In the genomic region with DNA sequence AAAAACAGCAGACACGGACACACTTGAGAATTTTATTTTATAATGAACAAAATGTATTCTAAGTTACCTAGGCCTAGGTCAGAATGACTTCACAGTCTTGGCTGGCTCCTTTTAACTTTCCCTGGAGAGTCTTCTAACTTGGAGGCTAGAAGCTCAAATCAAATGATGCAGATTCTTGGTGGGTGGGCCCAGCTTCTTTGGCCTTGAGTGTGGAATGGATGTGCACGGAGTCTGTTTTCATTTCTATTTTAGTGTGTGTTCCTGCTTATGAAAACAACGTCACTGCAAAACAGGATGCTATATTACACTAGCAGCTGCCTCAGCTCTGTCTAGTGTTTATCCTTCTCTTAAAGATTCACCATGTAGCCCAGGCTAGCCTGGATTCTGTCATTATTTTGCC, we compare ENCODE assay signal across 14 mouse cellular contexts. TPM values are rescaled to one million over a fixed set of nuclear protein-coding genes. Genes with fewer than 3 reads are reported as not detected.
DNase-seq lines count a peak whose midpoint lies in the region; ATAC-seq and TF ChIP-seq lines count a peak whose summit lies in the region.
"Had no signal": no experiment of that assay in that cellular context is flagged by ENCODE, and none has a peak within 500 bp of the region (broad histone marks: within the 10 kb centered on the region; RNA-seq: fewer than 3 reads in every experiment).

No protein-coding gene starts in this region.

- H3K4me1 ChIP-seq in embryonic facial prominence, embryonic 14.5 days (ENCODE audit: control insufficient read depth, insufficient read depth, low read length): peaks cover 27% of the 10 kb centered on the region
- H3K4me1 ChIP-seq in embryonic facial prominence, embryonic 10.5 days: peaks cover 54% of the 10 kb centered on the region
- H3K4me1 ChIP-seq in kidney, embryonic 15.5 days: peaks cover 56% of the 10 kb centered on the region
- peaks cover 3% of the 10 kb centered on the region for H3K4me1 ChIP-seq in forebrain, postnatal 0 days (ENCODE audit: insufficient read depth)

- H3K27me3 ChIP-seq in embryonic facial prominence, embryonic 14.5 days (replicated peaks; ENCODE audit: control insufficient read depth, insufficient read depth, low read length): no peaks in the 10 kb centered on the region
- no peaks in the 10 kb centered on the region for H3K27me3 ChIP-seq in embryonic facial prominence, embryonic 10.5 days (replicated peaks; ENCODE audit: low read depth, poor library complexity, severe bottlenecking)
- H3K27me3 ChIP-seq in kidney, embryonic 15.5 days: no peaks in the 10 kb centered on the region
- no peaks in the 10 kb centered on the region for H3K27me3 ChIP-seq in forebrain, postnatal 0 days (ENCODE audit: insufficient read depth, low read length)
- H3K27me3 ChIP-seq: embryonic facial prominence, embryonic 12.5 days; forebrain, embryonic 13.5 days had no signal

- no peak overlapping the region for H3K4me2 ChIP-seq in embryonic facial prominence, embryonic 14.5 days (ENCODE audit: low read depth, low read length)
- H3K4me2 ChIP-seq in kidney, embryonic 15.5 days: no peak overlapping the region
- H3K4me2 ChIP-seq in forebrain, postnatal 0 days (ENCODE audit: low read depth): no peak overlapping the region
- H3K4me2 ChIP-seq: embryonic facial prominence, embryonic 12.5 days; forebrain, embryonic 13.5 days; liver, embryonic 11.5 days had no signal

- no peak overlapping the region for H3K4me3 ChIP-seq in embryonic facial prominence, embryonic 14.5 days (ENCODE audit: low read depth, low read length)
- no peak overlapping the region for H3K4me3 ChIP-seq in embryonic facial prominence, embryonic 10.5 days
- H3K4me3 ChIP-seq in kidney, embryonic 15.5 days (replicated peaks): no peak overlapping the region
- no peak overlapping the region for H3K4me3 ChIP-seq in forebrain, postnatal 0 days (ENCODE audit: low read depth, low read length)
- H3K4me3 ChIP-seq: embryonic facial prominence, embryonic 12.5 days; forebrain, embryonic 13.5 days; megakaryocyte, embryonic 14.5 days had no signal

- no peak overlapping the region for H3K9ac ChIP-seq in embryonic facial prominence, embryonic 14.5 days (ENCODE audit: low read depth, low read length)
- H3K9ac ChIP-seq in kidney, embryonic 15.5 days: no peak overlapping the region
- H3K9ac ChIP-seq in forebrain, postnatal 0 days: no peak overlapping the region
- H3K9ac ChIP-seq: embryonic facial prominence, embryonic 12.5 days; forebrain, embryonic 13.5 days had no signal

- no peaks in the 10 kb centered on the region for H3K9me3 ChIP-seq in embryonic facial prominence, embryonic 14.5 days (ENCODE audit: control insufficient read depth, low read length)
- H3K9me3 ChIP-seq in embryonic facial prominence, embryonic 10.5 days: no peaks in the 10 kb centered on the region
- H3K9me3 ChIP-seq in kidney, embryonic 15.5 days (replicated peaks): no peaks in the 10 kb centered on the region
- H3K9me3 ChIP-seq in forebrain, postnatal 0 days (ENCODE audit: low read length): no peaks in the 10 kb centered on the region
- H3K9me3 ChIP-seq: embryonic facial prominence, embryonic 12.5 days; forebrain, embryonic 13.5 days; megakaryocyte, embryonic 14.5 days had no signal

- no peak for ATAC-seq in embryonic facial prominence, embryonic 14.5 days (ENCODE audit: low read depth)
- no peak for ATAC-seq in kidney, embryonic 15.5 days (replicated peaks; ENCODE audit: low FRiP score)
- ATAC-seq in cerebellum, adult (ENCODE audit: insufficient number of reproducible peaks, low FRiP score, low TSS enrichment): no peak
- ATAC-seq in forebrain, postnatal 0 days: no peak
- ATAC-seq: forebrain, embryonic 13.5 days; inflammation-experienced regulatory T-cells, adult 6 months had no signal

- WGBS in embryonic facial prominence, embryonic 14.5 days: 40% methylated on average over 3 of the region's 3 CpGs
- WGBS in embryonic facial prominence, embryonic 10.5 days: 68% methylated on average over 3 of the region's 3 CpGs
- WGBS in kidney, embryonic 15.5 days: 45% methylated on average over 3 of the region's 3 CpGs
- 75% methylated on average over 3 of the region's 3 CpGs for WGBS in forebrain, postnatal 0 days

- TF ChIP-seq CTCF in forebrain, postnatal 0 days (IDR thresholded peaks at IDR 0.05; ENCODE audit: low read depth): no peak

- H3K27ac ChIP-seq in embryonic facial prominence, embryonic 14.5 days (replicated peaks; ENCODE audit: low read depth, low read length): no peak overlapping the region
- no peak overlapping the region for H3K27ac ChIP-seq in embryonic facial prominence, embryonic 10.5 days (replicated peaks)
- H3K27ac ChIP-seq in kidney, embryonic 15.5 days: peak overlapping the region; percentile 42
- H3K27ac ChIP-seq in forebrain, postnatal 0 days (ENCODE audit: low read depth, low read length): no peak overlapping the region
- H3K27ac ChIP-seq: embryonic facial prominence, embryonic 12.5 days; forebrain, embryonic 13.5 days had no signal

- peak; percentile 71 for DNase-seq in embryonic facial prominence, embryonic 14.5 days (ENCODE audit: low spot score)
- no peak for DNase-seq in embryonic facial prominence, embryonic 10.5 days (ENCODE audit: low spot score)
- no peak for DNase-seq in kidney, adult 8-10 months
- peak; percentile 51 for DNase-seq in gastrocnemius, postnatal 25 days
- peak; percentile 49 for DNase-seq in kidney, postnatal 10 days
- no peak for DNase-seq in forebrain, postnatal 0 days
- DNase-seq: cerebellum, postnatal 10 days had no signal

- no peaks in the 10 kb centered on the region for H3K36me3 ChIP-seq in embryonic facial prominence, embryonic 14.5 days (ENCODE audit: control insufficient read depth, insufficient read depth, low read length)
- H3K36me3 ChIP-seq in embryonic facial prominence, embryonic 10.5 days (replicated peaks): peaks cover 23% of the 10 kb centered on the region
- no peaks in the 10 kb centered on the region; the same call in none of the 2 replicates for H3K36me3 ChIP-seq in kidney, embryonic 15.5 days
- no peaks in the 10 kb centered on the region for H3K36me3 ChIP-seq in forebrain, postnatal 0 days (ENCODE audit: insufficient read depth)
- H3K36me3 ChIP-seq: embryonic facial prominence, embryonic 12.5 days had no signal

RNA-seq across cellular contexts. Expression of gene Lrrc75a, which starts 12.9 kb away (rescaled TPM):
- polyA plus RNA-seq in embryonic facial prominence, embryonic 14.5 days (2014; fragmentation: Nextera tagmentation; extraction: Ambion mirVana): 16.6 and 17.2 TPM in 2 replicates
- polyA plus RNA-seq in embryonic facial prominence, embryonic 10.5 days (2016; fragmentation: Nextera tagmentation; extraction: Ambion mirVana): 11.2 and 12.9 TPM in 2 replicates
- 14.3 and 15.7 TPM in 2 replicates for polyA plus RNA-seq in kidney, embryonic 15.5 days (2015; fragmentation: Nextera tagmentation; extraction: Ambion mirVana)
- 1 to 10 TPM; 4.0 to 4.7 TPM for total RNA-seq in gastrocnemius, postnatal 25 days (2021)
- total RNA-seq in forebrain, postnatal 0 days (2014; rRNA removed): 13.2 and 18.1 TPM in 2 replicates
- 6.5 and 7.1 TPM in 2 replicates for polyA plus RNA-seq in forebrain, postnatal 0 days (2015; fragmentation: Nextera tagmentation; extraction: Ambion mirVana)

RNA-seq across cellular contexts. Expression of gene Mmgt2, which starts 13.1 kb away (rescaled TPM):
- 48.4 and 54.3 TPM in 2 replicates for polyA plus RNA-seq in embryonic facial prominence, embryonic 14.5 days (2014; fragmentation: Nextera tagmentation; extraction: Ambion mirVana)
- 41.9 and 44.2 TPM in 2 replicates for polyA plus RNA-seq in embryonic facial prominence, embryonic 10.5 days (2016; fragmentation: Nextera tagmentation; extraction: Ambion mirVana)
- 67.3 and 70.4 TPM in 2 replicates for polyA plus RNA-seq in kidney, embryonic 15.5 days (2015; fragmentation: Nextera tagmentation; extraction: Ambion mirVana)
- 1 to 10 TPM; 2.8 to 4.2 TPM for total RNA-seq in gastrocnemius, postnatal 25 days (2021)
- 22.6 and 37.0 TPM in 2 replicates for total RNA-seq in forebrain, postnatal 0 days (2014; rRNA removed)
- polyA plus RNA-seq in forebrain, postnatal 0 days (2015; fragmentation: Nextera tagmentation; extraction: Ambion mirVana): 22.4 and 23.3 TPM in 2 replicates

Comparison
In these comparisons a context has a peak if more than half of its experiments do, and no peak if none do; other contexts are left out.
1. DNase-seq: peak in embryonic facial prominence, embryonic 14.5 days (single experiment), gastrocnemius, postnatal 25 days (single experiment) and kidney, postnatal 10 days (single experiment); none in embryonic facial prominence, embryonic 10.5 days (single experiment), kidney, adult 8-10 months (0 of 2) and forebrain, postnatal 0 days (single experiment).